Mouse (Mus musculus) testis, adult 2 months (tissue): ENCODE measurements at regions not wholly inside any gene's neighbourhood (a gene's known extent, or its start where the extent isn't known, plus 50 kb on each side); places are given as distances from the start of the nearest gene placed in this dataset.

Experiments used
- CTCF ChIP-seq: fragments of 200-500 bp; IDR thresholded peaks from 2 replicates; pipeline ENCODE4 v1.5.1; 2012; ENCODE audit warnings: low read depth, mild to moderate bottlenecking, inconsistent platforms, low read length, moderate library complexity; ENCODE audit not compliant: control insufficient read depth, insufficient read depth, insufficient replicate concordance
- POLR2A ChIP-seq: fragments of 200-500 bp; IDR thresholded peaks from 2 replicates; pipeline ENCODE4 v1.6.1; 2012; ENCODE audit warnings: low read depth, mild to moderate bottlenecking, inconsistent platforms, low read length, moderate library complexity; ENCODE audit not compliant: control insufficient read depth

GRCm38 (mm10) chr4:53948736-53949135 lies 122.9 kb downstream of the Tmem38b start:
- TF ChIP-seq POLR2A = no peak
- TF ChIP-seq CTCF = no peak
